Mouse (Mus musculus): ENCODE data around the gene Rln3.
A peak's percentile ranks its signal among the peaks of the same experiment; 100 is the strongest.

The Rln3 gene

GRCm38 (mm10) chr8:84063861-84064610, 19.2 kb upstream of the Rln3 start:
- DNase-seq, result no peak

DNA sequence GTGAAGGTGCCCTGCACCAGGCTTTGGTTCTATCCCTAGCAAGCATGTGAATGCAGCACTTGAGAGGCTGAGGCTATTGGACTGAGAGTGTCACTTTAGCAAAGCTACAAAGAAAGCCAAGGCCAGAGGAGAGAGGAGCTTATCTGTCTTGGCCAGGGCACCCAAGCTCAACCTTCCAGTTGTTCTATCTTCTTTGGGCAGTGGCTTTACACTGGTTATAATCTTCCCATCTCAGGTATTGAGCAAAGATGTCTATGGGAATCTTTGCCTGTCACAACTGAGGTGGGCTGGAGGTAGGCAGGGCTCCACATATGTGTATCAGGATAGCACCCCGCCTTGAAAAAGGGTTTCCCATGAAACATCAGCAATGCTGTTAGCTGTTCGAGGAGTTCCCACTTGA, 15.4 kb upstream of the Rln3 start:
- no peak for DNase-seq

DNA sequence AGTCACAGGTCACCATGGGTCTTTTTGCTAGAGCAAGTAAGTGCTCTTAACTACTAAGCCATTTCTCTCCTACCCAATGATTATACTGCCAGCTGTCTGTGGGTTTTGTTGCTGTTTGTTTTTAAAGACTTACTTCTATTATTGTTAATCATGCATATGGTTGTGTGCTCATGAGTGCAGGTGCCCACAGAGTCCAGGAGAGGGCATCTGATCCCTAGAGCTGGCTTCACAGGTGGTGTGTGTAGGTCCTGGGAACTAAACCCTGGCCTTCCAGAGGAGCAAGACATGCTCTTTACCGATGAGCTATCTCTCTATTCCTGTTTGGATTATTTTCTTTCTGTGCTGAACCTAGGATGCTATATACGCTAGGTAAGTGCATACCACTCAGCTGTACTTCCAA, 14.4 kb upstream of the Rln3 start:
- no peak for DNase-seq

- DNase-seq, result no peak
Observed at GRCm38 (mm10) chr8:84057827-84058226, 13.0 kb upstream of the Rln3 start.

GRCm38 (mm10) chr8:84053229-84053628, 8.4 kb upstream of the Rln3 start:
- DNase-seq, result no peak

DNA sequence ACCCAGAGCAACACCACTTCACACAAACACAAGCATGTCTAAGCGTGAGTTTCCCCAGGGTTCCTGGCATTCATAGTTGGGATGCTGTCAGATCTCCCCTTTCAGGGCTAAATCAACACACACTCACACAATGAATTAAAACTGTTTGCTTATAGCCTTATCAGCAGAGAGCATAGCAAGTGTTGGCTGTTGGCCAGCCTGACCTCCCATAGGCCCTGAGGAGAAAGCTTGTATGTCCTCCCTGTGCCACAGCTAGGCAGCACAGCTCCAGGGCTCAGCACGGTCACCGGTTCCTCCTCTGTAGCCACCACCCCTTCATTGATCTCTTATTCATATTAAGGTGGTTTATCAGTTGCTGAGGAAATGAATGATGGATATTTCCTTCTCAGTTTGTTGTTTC, 7.9 kb upstream of the Rln3 start:
- DNase-seq, result no peak

GRCm38 (mm10) chr8:84048171-84048570, 3.4 kb upstream of the Rln3 start:
- no peak for DNase-seq

DNA sequence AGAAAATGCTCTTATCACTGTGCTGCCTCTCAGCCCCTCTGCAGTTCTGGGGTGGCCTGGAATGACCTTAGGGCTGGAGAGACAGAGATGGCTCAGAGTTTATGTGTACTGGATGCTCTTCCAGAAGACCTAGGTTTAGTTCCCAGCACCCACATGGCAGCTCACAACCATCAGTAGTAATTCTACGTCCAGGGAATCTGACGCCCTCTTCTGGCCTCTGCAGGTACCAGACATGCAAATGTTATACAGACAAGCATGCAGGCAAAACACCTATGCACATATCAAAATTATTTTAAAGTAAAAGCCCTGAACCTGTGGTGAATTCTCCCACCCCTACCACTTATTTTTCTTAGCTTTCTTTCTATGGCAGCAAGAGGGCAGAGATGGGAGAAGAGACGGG, 1.7 kb upstream of the Rln3 start:
- no peak for DNase-seq

DNA sequence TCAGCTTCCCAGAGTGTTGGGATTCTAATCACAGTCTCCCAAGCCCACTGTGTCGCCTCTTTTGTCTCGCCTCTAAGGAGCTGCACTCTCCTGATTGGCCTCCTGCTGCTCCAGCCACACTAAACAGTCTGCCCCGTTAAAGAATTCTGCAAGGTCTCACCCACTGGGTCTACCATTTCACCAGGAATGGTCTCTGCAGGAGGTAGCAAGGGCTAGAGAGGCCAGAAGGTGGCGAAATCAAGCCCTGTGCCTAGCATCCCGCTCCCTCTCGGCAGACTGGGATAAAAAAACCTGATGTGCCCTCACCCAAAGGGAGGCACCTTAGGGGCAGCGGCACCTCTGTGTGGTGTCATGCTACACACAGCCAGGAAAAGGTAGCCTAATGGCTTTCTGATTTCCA, 697 bp downstream of the Rln3 start:
- no peak for DNase-seq

- no peak for DNase-seq
Observed at GRCm38 (mm10) chr8:84042948-84043342, 1.9 kb downstream of the Rln3 start.

DNA sequence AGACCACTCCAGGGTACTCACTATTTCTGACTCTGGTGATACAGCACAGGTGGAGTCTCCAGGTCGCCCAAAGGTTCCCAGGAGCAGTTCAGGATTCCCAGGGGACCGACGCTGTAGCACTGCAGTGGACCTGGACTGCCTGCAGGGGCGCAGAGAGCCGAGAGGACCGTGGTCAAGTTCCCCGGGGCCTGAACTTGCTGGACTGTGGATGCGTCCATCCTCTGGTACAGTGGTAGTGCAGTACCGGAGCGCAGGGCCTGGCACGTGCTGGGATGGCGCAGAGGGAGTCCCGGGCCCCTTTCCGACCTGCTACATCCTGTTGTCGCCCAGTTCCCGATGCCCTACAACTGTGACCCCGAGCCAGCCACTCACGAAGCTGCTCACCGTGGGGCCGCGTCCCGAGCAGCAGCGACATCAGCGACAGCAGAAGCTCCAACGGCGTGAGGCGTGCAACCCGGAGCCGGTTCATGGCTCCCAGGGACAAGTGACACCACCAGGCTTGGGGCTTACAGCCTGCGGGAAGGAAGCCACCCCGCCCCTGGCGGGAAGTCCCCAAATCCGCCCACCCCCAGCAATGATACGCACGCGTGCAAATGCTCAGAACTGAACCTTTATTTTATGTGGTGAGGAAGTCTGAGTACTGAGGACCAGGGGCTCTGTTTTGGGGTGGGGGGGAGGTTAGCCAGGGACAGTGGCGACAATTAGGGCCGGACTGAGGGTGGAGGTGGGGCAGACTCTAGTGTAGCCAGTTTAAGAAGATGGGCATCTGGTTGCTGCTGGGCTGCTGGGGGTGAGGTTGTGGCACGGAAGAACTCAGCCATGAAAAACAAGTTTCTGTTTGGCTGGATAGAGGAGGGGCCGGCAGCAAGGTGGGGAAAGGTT, 2.5 kb downstream of the Rln3 start, which contains the start of gene Il27ra:
TSS of gene Il27ra (minus strand) at position 524 of the 882 bp plus-strand sequence.
- DNase-seq, result no peak

GRCm38 (mm10) chr8:84039050-84039449, 5.8 kb downstream of the Rln3 start:
- DNase-seq, result peak; percentile 53

GRCm38 (mm10) chr8:84038015-84038414, 6.8 kb downstream of the Rln3 start:
- no peak for DNase-seq

DNA sequence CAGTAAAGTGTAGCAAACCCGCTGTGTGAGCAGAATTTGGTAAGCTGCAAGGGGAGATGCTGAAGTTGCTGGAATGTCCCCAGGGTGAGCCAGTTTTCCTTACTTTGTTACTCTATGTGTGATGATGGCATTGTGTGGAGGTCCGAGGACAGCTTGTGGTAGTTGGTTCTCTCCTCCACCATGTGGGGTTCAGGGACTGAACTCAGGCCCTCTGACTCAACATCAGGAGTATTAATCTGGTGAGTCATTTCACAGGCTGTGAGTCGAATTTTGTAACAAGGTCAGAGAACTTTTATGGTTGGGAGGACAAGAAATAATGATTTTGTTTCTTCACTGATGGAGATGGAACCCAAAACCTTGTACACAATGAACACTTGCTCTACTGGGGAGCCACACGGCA, 12.0 kb downstream of the Rln3 start:
- DNase-seq, result no peak

DNA sequence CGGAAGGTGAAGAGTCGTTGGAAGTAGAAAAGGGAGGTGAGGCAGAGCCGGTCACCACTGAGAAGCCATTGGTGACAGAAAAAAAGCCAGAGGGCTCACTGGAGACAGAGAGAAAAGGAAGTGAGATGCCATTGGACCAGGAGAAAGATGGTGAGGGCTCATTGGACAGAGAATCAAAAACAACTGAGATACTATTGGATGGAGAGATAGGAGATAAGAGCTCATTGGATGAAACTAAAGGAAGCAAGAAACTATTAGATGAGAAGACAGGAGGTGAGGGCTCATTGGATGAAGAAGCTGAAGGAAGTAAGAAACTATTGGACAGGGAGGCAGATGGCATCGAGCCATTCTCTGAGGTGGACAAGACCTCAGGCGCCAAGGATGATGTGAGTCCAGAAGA, 15.5 kb downstream of the Rln3 start:
- DNase-seq, result no peak

- no peak for DNase-seq
Observed at GRCm38 (mm10) chr8:84027449-84027848, 17.4 kb downstream of the Rln3 start.

DNA sequence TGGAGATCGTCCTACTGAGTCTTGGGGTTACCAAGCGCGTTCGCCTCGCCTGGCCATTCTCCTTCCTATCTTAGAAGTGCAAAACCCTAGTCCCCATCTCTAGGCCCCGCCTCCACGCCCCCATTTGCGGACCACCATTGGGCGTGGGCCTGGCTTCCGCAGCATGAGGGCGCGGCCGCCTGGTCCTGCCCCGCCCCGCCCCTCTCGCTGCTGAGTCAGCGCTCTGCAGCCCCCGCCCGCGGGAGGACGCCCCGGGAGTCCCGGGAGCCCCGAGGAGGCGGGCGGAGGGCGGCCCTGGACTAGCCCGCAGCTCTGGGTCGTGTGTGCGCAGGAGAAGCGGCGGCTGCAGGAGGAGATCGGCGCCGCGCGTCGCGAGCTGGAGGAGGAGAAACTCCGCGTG, 18.9 kb downstream of the Rln3 start:
- no peak for DNase-seq

GRCm38 (mm10) chr8:84024171-84024570, 20.6 kb downstream of the Rln3 start:
- no peak for DNase-seq

DNA sequence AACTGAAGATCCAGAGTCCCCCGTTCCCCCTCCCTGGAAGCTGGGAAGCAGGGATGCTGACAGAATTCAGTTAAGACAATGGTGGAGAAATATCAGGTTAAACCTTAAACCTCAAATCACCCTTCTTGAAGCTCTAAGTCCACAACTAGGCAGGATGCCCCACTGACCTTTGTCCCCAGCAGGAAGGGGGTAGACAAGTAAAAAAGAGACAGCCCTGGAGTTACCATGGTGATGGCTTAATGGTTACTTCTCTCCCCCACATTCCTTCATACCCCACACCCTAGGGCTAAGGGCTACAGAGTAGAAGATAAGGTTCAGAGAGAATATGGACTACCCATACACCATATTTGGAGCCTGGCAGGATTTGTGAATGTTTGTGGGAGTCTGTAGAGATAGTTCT, 21.2 kb downstream of the Rln3 start:
- no peak for DNase-seq

GRCm38 (mm10) chr8:84023085-84023484, 21.7 kb downstream of the Rln3 start:
- DNase-seq, result no peak

GRCm38 (mm10) chr8:84021569-84021968, 23.2 kb downstream of the Rln3 start:
- DNase-seq, result no peak

DNA sequence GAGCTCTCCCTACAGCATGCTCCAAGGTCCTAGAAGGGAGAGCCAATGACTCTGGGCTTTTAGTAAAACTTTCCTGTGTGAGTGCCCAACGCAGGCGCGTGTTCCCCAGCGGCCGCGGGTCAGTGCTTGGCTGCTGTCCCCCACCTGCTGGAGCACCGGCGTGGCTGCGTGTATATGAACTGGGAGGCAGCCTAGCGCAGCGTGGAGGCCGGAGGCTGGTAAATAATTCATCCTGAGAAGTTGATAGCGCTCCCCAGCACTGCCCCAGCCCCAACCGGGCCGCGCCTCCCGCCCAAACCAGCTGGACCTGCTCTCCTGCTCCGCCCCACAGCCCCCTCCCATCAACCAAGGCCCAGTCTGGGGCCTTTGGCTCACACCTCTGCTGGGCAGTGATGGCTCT, 23.7 kb downstream of the Rln3 start, which contains the start of gene Palm3:
TSS of gene Palm3 (plus strand) at position 376 of the 400 bp plus-strand sequence.
- DNase-seq, result no peak

- DNase-seq, result no peak
Observed at GRCm38 (mm10) chr8:84019738-84020137, 25.1 kb downstream of the Rln3 start.

DNA sequence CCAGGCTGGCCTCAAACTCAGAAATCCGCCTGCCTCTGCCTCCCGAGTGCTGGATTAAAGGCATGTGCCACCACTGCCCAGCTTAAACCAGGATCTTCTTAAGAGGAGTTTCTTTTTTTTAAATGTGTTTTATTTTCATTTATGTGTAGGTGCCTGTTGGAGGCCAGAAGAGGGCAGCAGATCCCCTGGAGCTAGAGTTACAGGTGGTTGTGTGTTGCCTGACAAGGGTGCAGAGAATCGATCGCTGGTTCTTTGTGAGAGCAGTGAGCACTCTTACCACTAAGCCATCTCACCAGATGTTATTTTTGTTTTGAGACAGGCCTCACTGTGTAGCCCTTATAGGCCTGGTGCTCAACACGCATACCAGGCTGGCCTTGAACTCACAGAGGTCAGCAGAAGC, 29.0 kb downstream of the Rln3 start:
- DNase-seq, result no peak

Measured in cerebellum, adult 11-12 months (tissue).